Mouse (Mus musculus): Measurements from ENCODE around the gene Olfr718-ps1.

Olfr718-ps1 gene

DNA sequence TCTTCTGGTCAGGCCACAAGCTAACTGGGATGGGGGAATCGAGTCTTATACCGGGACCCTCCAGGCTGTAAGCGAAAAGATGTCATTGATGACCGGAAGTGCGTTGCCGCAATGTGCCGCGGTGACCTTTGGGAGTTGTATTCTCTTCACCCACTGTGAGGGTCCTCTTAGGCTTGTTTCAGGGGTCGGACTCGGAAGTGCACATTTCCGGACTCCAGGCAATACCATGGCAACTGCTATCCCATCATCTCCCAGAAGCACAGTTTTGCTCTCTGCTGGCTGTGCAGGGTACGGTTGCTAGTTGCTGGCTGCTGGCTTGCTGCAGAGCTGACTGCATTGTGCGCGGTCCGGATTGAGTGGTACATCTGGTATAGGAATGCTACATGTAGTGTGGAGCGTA, 18.3 kb downstream of the Olfr718-ps1 start:
- DNase-seq (ENCODE audit: low read depth, low spot score): no peak

DNA sequence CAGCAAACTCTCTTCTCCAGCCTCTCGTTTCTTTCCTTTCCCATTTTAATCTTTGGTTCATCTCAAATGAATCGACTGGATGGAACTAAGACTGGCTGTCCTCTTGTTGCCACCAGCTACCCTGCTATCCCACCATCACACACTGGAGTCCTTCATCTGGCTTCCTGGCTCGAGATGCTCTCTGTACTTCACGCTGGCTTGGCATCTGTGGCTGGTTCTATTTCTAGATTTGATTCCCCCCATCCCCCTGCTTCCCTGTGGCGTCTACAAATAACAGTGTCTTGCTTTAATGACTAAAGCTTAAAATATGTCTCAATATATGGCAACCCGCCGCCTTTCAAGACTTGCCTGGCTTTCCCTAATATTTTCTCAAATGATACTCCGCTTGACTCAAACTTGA, 19.5 kb downstream of the Olfr718-ps1 start:
- DNase-seq (ENCODE audit: low read depth, low spot score): peak; percentile 90

DNA sequence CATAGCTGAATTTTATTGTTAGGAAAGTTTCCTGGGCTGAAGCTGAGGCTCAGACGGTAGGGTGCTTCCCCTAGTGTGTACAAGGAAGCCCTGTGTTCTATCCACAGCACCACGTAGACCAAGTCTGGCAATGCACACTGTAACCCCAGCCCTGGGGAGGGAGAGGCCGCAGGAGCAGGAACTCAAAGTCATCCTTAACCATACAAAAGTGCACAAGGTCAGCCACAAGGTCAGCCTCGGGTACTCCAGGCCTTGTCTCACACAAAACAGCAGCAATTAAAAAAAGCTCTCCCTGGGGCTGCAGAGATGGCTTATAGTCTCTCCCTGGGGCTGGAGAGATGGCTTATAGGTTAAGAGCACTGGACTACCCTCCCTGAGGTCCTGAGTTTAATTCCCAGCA, 20.5 kb downstream of the Olfr718-ps1 start:
- DNase-seq (ENCODE audit: low read depth, low spot score): no peak

DNA sequence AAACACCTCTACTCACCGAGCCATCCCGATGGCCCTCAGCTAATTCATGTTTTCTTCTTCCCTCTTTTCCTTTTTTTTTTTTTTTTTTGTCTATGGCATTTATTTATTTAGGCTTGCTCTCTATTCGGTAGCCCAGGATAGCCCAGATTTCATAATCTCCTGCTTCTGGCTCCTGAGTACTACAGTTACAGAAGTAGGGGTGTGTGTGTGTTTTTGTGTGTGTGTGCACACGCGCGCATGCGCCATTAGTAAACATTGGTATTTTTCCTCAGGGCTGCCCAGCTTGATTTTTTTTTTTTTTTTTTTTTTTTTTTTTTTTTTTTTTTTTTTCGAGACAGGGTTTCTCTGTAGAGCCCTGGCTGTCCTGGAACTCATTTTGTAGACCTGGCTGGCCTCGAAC, 21.3 kb downstream of the Olfr718-ps1 start:
- no peak for DNase-seq (ENCODE audit: low read depth, low spot score)

DNA sequence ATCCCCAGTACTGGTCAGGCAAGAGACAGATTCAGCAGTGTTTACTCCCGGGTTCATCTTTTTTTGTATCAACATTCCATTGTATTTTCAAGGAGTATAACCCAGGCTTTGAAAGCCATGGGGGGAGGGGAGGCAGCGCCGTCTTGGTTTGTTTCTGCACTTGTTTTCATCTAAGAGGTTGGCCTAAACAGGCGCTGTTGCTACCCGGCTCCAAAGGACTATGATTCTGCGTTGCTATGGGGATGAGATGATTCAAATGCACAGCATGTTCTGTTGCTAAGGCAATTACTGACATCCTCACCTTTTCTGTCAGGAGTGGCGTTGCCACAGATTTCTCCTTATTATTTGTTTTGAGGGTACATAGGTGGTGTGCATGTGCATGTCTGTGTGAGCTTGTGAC, 21.8 kb downstream of the Olfr718-ps1 start:
- DNase-seq (ENCODE audit: low read depth, low spot score): peak; percentile 88

DNA sequence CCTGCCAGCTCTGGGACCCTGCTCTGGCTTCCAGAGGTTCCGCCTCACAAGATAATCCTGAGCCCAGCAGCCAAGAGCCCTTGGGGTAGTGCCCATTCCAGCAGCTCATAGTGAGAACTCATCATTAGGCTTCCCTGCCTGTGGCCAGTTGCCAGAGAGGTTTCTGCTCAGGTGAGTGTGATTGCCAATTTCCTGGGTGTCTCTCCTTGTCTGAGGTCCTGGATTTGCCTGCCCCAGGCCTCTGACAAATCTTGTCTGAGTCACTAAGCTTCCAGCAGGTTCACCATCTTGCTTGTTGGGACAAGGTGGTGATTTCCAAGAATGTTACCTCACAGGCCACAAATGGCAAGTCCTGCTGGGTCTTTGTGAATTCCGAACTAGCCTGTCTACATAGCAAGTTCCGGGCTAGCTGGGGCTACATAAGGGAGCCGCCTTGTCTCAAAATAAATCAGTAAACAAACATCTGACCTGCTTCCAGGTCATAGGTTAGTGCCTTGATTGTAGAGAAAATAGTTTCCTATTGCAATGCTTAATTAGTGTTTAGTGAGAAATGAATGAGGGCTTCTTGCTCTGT, 22.5 kb downstream of the Olfr718-ps1 start:
- no peak for DNase-seq (ENCODE audit: low read depth, low spot score)

DNA sequence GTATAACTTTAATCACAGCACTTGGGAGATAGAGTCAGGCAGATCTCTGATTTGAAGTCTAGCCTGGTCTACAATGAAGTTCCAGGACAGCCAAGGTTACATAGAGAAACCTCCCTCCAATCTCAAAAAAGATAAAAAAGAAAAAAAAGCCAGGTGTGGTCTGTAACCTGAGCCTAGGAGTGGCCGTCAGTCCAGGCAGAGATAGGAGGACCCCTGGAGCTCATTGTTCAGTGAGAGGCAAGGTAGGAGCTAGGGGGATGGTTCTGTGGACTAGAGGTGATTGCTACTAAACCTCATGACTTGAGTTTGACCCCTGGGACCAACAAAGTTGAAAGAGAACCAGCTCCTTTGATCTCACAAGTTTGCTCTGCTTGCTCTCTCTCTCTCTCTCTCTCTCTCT, 24.7 kb downstream of the Olfr718-ps1 start:
- no peak for DNase-seq (ENCODE audit: low read depth, low spot score)

DNA sequence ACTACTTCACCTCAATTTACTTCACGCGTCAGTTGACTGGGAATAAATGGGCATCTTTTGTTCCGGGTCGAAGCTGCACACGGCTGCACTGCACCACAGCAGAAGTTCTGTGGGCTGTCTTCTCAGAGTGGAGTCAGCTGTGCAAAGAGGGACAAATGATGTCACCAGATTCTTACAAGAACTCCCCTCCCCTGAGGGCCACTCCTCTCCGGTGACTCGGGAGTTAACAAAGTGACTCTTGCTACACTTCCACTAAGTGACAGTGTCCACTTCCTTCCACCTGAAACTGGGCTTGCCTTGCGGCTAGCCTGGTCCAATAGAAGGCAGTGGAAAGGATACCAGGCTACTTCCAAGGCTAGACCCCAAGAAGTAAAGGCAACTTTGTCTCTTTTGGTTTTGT, 25.3 kb downstream of the Olfr718-ps1 start:
- DNase-seq (ENCODE audit: low read depth, low spot score): no peak

DNA sequence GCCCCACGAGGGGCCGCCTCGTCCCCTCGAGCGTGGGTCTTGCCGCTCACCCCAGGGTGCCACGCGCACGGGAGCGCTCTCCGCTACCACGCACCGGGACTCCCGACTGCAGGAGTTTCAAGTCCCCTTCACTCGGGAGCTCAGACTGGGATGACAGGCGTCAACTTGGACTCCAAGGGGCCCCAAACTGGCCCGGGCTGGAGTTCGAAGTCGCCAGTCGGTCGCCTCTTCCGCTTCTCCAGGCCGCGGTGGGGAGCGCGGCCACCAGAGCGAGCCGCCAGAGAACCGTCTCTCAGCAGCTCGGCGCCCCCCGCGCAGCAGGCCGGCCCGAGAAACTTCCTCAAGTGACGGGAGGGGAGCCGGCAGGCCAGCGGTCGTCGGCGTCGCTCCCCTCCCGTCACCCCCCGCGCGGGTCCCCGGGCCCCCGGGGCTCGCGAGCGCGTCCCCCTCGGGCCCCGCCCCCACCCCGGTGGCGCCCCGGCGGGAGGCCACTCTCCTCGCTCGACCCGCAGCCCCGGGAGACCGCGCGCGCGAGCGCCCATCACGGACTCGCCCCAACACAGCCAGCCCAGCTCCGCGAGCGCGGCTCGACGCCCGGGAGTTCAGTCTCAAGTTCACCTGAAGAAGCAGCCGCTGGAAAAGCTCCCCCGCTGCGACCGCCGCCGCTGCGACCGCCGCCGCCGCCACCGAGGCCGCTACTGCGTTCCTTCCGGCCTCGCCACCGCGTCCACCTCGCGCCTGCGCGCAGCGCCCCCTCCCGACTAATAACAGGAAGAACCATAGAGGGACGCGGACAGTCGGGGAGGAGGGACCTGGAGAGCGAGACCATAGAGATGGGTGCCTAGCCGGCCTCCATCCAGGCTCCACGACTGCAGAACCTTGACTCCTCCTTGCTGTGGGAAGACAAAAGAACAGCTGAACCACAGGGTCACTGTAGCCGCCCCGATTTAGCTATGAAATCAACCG, 34.8 kb downstream of the Olfr718-ps1 start, which contains the start of gene Rnf216:
Gene Rnf216, minus strand, starts transcription at position 714 of the 966 bp plus-strand sequence.
- DNase-seq (ENCODE audit: low read depth, low spot score): peak; percentile 98

DNA sequence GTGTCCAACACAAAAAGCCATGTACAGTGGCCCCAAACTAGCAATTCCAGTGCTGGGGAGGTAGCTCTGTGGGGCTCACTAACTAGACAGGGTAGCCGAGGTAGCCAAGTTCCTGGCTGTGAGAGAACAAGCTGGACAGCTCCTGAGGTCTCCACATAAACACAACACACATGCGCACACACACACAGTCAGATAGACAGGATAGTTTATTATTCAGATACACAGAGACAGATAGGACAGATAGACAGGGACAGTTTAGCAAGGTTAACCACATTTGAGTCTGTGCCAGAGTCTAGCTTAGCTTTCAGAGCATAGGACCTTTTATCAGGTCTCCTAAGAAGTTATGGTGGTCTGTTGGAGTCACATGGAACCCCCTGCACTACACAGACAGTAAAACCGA, 40.5 kb downstream of the Olfr718-ps1 start:
- DNase-seq (ENCODE audit: low read depth, low spot score): no peak

DNA sequence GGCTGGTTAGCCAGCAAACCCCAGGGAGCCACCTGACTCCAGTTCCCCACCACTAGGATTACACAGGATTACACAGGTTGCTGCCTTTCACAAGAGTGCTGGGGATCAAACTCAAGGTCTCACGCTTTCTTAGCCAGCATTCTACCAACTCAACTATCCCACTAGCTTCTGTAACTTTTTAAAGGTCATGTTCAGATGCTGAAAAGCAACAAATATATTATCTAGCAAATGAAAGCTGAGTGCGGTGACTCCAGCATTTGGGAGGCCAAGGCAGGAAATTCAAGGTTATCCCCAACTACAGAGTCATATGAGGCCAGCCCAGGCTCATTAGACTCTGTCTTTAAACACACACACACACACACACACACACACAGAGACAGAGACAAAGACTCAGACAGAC, 44.1 kb downstream of the Olfr718-ps1 start:
- DNase-seq (ENCODE audit: low read depth, low spot score): no peak

DNA sequence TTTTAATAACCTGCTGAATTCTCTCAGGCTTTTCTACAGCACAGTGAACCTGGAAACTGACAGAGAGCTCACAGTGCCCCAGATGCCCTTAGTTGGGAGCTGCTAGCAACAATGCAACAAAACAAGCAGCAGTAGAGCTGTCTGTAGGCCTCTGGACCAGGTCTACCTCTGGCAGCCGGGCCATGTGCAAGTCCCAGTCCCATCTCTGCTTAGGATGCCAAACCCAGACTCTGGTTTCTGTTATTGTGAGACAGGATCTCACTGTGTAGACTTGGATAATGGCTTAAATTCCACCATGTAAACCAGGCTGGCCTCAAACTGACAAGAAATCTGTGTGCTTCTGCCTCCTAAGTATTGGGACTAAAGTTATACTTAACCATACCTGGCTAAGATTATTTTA, 45.8 kb downstream of the Olfr718-ps1 start:
- DNase-seq (ENCODE audit: low read depth, low spot score): no peak

DNA sequence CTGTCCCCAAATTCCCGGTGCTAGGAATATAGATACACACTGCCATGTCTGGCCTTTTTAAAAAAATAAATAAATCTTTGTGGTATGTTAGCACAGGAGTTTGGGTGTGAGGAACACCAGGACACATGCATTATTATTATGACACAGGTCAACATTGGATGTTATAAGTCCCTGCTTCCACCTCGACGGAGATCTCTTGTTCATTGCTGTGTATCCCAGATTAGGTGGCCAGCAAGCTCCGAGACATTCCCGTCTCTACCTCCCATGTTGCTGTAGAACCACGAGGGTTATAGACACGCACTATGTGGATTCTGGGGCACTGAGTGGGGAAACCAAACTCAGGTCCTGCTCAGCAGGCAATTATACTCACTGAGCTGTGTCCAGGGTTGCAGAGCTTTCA, 52.1 kb downstream of the Olfr718-ps1 start:
- no peak for DNase-seq (ENCODE audit: low read depth, low spot score)

DNA sequence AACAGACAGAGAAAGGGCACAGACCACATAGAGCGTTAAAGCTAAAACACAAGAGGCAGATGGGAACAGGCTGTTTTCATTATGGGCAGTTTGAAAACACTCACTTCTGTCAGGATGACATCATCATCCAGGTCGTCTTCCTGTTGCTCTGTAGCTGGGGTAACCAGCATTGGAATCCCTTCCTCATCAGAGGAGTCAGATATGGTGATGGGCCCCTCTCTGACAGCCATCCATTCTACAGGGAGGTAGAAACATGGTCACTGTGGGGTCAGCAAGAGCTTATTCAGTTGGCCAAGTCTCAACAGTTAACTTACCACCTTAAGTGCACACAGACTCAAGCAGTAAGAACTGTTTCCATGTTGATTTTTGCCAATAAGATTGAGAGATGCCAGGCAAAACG, 54.5 kb downstream of the Olfr718-ps1 start:
- DNase-seq (ENCODE audit: low read depth, low spot score): no peak

DNA sequence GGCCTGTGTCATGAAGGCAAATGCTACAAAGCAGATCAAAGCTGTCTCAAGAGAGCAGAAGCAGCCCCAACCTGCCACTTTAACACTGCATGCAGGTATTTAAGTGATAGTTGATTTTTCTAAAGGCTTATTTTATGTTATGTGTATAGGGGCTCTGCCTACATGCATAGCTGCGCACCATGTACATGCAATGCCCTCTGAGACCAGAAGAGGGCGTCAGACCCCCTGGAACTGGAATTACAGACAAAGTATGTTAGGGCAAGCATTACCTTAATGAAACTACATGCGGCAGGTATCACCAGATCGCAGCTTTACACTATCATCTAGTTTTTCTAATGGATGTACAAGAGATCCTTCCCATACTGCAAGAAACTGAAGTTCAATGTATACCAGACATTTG, 62.5 kb downstream of the Olfr718-ps1 start:
- peak; percentile 42 for DNase-seq (ENCODE audit: low read depth, low spot score)

All from brain, adult 2 months (tissue).